Mouse (Mus musculus) hindbrain, embryonic 14.5 days (tissue): ENCODE data around the gene Spag16. TPM values are rescaled to one million over a fixed set of nuclear protein-coding genes. Genes with fewer than 3 reads are reported as not detected.
A peak's percentile ranks its signal among the peaks of the same experiment; 100 is the strongest.

Experiments
- ATAC-seq: fragments of 200-750 bp; cut with Nextera tagmentation; 2 replicates; pipeline ENCODE4 v1.8.0; 2017; ENCODE audit warnings: moderate number of reproducible peaks, mild to moderate bottlenecking, moderate TSS enrichment, moderate library complexity; ENCODE audit not compliant: low FRiP score
- DNase-seq: peaks from one replicate; pipeline ENCODE4 v3.0.0-alpha.2; 2015; ENCODE audit warnings: low spot score
- H3K27ac ChIP-seq: fragments of 300-500 bp; sonication (generic); 2 replicates; pipeline ENCODE4 v1.5.1; 2014; ENCODE audit warnings: mild to moderate bottlenecking, moderate library complexity
- H3K27me3 ChIP-seq: fragments of 300-500 bp; sonication (generic); 2 replicates; pipeline ENCODE4 v1.6.1; 2014; ENCODE audit warnings: mild to moderate bottlenecking, low read length, mixed read lengths; ENCODE audit not compliant: control insufficient read depth, insufficient read depth
- H3K36me3 ChIP-seq: fragments of 300-500 bp; sonication (generic); replicated peaks from 2 replicates; pipeline ENCODE4 v1.6.1; 2014; ENCODE audit not compliant: control insufficient read depth, insufficient read depth
- H3K4me1 ChIP-seq: fragments of 300-500 bp; sonication (generic); replicated peaks from 2 replicates; pipeline ENCODE4 v1.6.1; 2014; ENCODE audit warnings: antibody characterized with exemption, low read length, mixed read lengths; ENCODE audit not compliant: control insufficient read depth, insufficient read depth
- H3K4me2 ChIP-seq: fragments of 300-500 bp; sonication (generic); replicated peaks from 2 replicates; pipeline ENCODE4 v1.6.1; 2014; ENCODE audit warnings: mild to moderate bottlenecking, moderate library complexity
- H3K4me3 ChIP-seq: fragments of 300-500 bp; sonication (generic); replicated peaks from 2 replicates; pipeline ENCODE4 v1.5.1; 2014; ENCODE audit warnings: mild to moderate bottlenecking, low read length
- H3K9ac ChIP-seq: fragments of 300-500 bp; sonication (generic); 2 replicates; pipeline ENCODE4 v1.6.1; 2014
- H3K9me3 ChIP-seq: fragments of 300-500 bp; sonication (generic); 2 replicates; pipeline ENCODE4 v1.6.1; 2016; ENCODE audit warnings: low read length; ENCODE audit not compliant: control insufficient read depth
- WGBS: fragments of 180-500 bp; shearing (Covaris S2); extraction: QIAGEN DNeasy Blood & Tissue Kit; methylation state at CpG from one replicate; pipeline ENCODE4 v1.1.7; 2014; 5-methylcytosine and 5-hydroxymethylcytosine counted together
- polyA plus RNA-seq: library from polyadenylated mRNA; unstranded; fragments of >200 nt; fragmentation: Nextera tagmentation; extraction: Ambion mirVana; gene quantifications from 2 replicates; pipeline ENCODE4 v1.2.1, GENCODE M21; 2014

Spag16 gene
- polyA plus RNA-seq, 1 experiment from 2014 or later, result 2.6 TPM

GRCm38 (mm10) chr1:70067404-70067803, 240.6 kb downstream of the Spag16 start:
- Histone ChIP-seq H3K9ac (no peak overlapping the region), H3K4me1 (no peaks in the 10 kb centered on the region), H3K4me3 (no peak overlapping the region), H3K9me3 (no peaks in the 10 kb centered on the region), H3K4me2 (no peak overlapping the region), H3K27ac (no peak overlapping the region), H3K36me3 (no peaks in the 10 kb centered on the region), H3K27me3 (no peaks in the 10 kb centered on the region)
- WGBS, result 36% methylated on average over 1 of the region's 1 CpGs
- ATAC-seq, result no peak
- no peak for DNase-seq

- ATAC-seq, result no peak
Observed at GRCm38 (mm10) chr1:70073440-70073839, 246.7 kb downstream of the Spag16 start.

GRCm38 (mm10) chr1:70078806-70079205, 252.0 kb downstream of the Spag16 start:
- Histone ChIP-seq H3K36me3 (no peaks in the 10 kb centered on the region), H3K9ac (no peak overlapping the region), H3K27me3 (no peaks in the 10 kb centered on the region), H3K4me3 (no peak overlapping the region), H3K4me2 (no peak overlapping the region), H3K27ac (no peak overlapping the region), H3K4me1 (peaks cover 5% of the 10 kb centered on the region; the same call in 1 of the 2 replicates), H3K9me3 (no peaks in the 10 kb centered on the region)
- ATAC-seq (no peak), DNase-seq (no peak)
- 77% methylated on average over 6 of the region's 6 CpGs for WGBS

More at GRCm38 (mm10) chr1:70073440-70073839, 246.7 kb downstream of the Spag16 start:
- H3K9ac ChIP-seq, result no peak overlapping the region
- WGBS, result 9% methylated on average over 6 of the region's 6 CpGs
- DNase-seq, result no peak
- no peaks in the 10 kb centered on the region for H3K36me3 ChIP-seq
- H3K27me3 ChIP-seq, result no peaks in the 10 kb centered on the region
- H3K9me3 ChIP-seq, result no peaks in the 10 kb centered on the region
- no peaks in the 10 kb centered on the region for H3K4me1 ChIP-seq
- no peak overlapping the region for H3K27ac ChIP-seq
- H3K4me2 ChIP-seq, result no peak overlapping the region
- H3K4me3 ChIP-seq, result no peak overlapping the region

GRCm38 (mm10) chr1:70082208-70082878, 255.6 kb downstream of the Spag16 start:
- Histone ChIP-seq H3K27me3 (no peaks in the 10 kb centered on the region), H3K9me3 (no peaks in the 10 kb centered on the region), H3K27ac (no peak overlapping the region), H3K9ac (no peak overlapping the region), H3K4me3 (no peak overlapping the region), H3K4me2 (no peak overlapping the region), H3K36me3 (no peaks in the 10 kb centered on the region), H3K4me1 (peaks cover 5% of the 10 kb centered on the region; the same call in 1 of the 2 replicates)
- ATAC-seq (peak; percentile 76; the same call in 1 of the 2 replicates), DNase-seq (no peak)
- WGBS, result 45% methylated on average over 7 of the region's 7 CpGs

GRCm38 (mm10) chr1:70104683-70105082, 277.9 kb downstream of the Spag16 start:
- WGBS, result 91% methylated on average over 8 of the region's 8 CpGs
- H3K4me3 ChIP-seq, result no peak overlapping the region
- ATAC-seq (no peak), DNase-seq (no peak)
- no peaks in the 10 kb centered on the region for H3K27me3 ChIP-seq
- H3K4me1 ChIP-seq, result no peaks in the 10 kb centered on the region
- H3K4me2 ChIP-seq, result no peak overlapping the region
- no peak overlapping the region for H3K9ac ChIP-seq
- no peaks in the 10 kb centered on the region for H3K36me3 ChIP-seq
- H3K9me3 ChIP-seq, result no peaks in the 10 kb centered on the region
- H3K27ac ChIP-seq, result no peak overlapping the region

GRCm38 (mm10) chr1:70116212-70116982, 289.6 kb downstream of the Spag16 start:
- Histone ChIP-seq H3K4me2 (no peak overlapping the region), H3K9ac (no peak overlapping the region), H3K36me3 (no peaks in the 10 kb centered on the region), H3K4me1 (no peaks in the 10 kb centered on the region), H3K9me3 (no peaks in the 10 kb centered on the region), H3K27me3 (no peaks in the 10 kb centered on the region), H3K4me3 (no peak overlapping the region), H3K27ac (no peak overlapping the region)
- DNase-seq (no peak), ATAC-seq (no peak)
- 87% methylated on average over 4 of the region's 4 CpGs for WGBS

- Histone ChIP-seq H3K4me2 (no peak overlapping the region), H3K9me3 (no peaks in the 10 kb centered on the region), H3K4me3 (no peak overlapping the region), H3K9ac (no peak overlapping the region), H3K27ac (no peak overlapping the region), H3K36me3 (no peaks in the 10 kb centered on the region), H3K27me3 (no peaks in the 10 kb centered on the region), H3K4me1 (no peaks in the 10 kb centered on the region)
- no peak for DNase-seq
- no peak for ATAC-seq
- 65% methylated on average over 2 of the region's 2 CpGs for WGBS
Observed at GRCm38 (mm10) chr1:70128035-70128434, 301.3 kb downstream of the Spag16 start.

- WGBS, result 83% methylated on average over 2 of the region's 2 CpGs
- Histone ChIP-seq H3K27me3 (no peaks in the 10 kb centered on the region), H3K4me1 (no peaks in the 10 kb centered on the region), H3K36me3 (no peaks in the 10 kb centered on the region), H3K9ac (no peak overlapping the region), H3K27ac (no peak overlapping the region), H3K9me3 (0 out of 2 replicates have a peak, but pooled peaks cover 4% of the 10 kb centered on the region), H3K4me2 (no peak overlapping the region), H3K4me3 (no peak overlapping the region)
- ATAC-seq, result no peak
- no peak for DNase-seq
Observed at GRCm38 (mm10) chr1:70135547-70135946, 308.8 kb downstream of the Spag16 start.

GRCm38 (mm10) chr1:70165343-70166158, 338.8 kb downstream of the Spag16 start:
- no peak overlapping the region for H3K4me2 ChIP-seq
- H3K4me1 ChIP-seq, result no peaks in the 10 kb centered on the region
- H3K36me3 ChIP-seq, result no peaks in the 10 kb centered on the region
- WGBS, result 67% methylated on average over 3 of the region's 3 CpGs
- no peak overlapping the region for H3K27ac ChIP-seq
- H3K27me3 ChIP-seq, result no peaks in the 10 kb centered on the region
- H3K4me3 ChIP-seq, result no peak overlapping the region
- ATAC-seq (no peak), DNase-seq (peak; percentile 50)
- H3K9me3 ChIP-seq, result no peaks in the 10 kb centered on the region
- H3K9ac ChIP-seq, result no peak overlapping the region
